Mouse (Mus musculus) liver, postnatal 0 days (tissue): ENCODE data around the gene Tex2. TPM values are rescaled to one million over a fixed set of nuclear protein-coding genes. Genes with fewer than 3 reads are reported as not detected.

Experiments used
- ATAC-seq: fragments of 200-750 bp; cut with Nextera tagmentation; 2 replicates; pipeline ENCODE4 v1.8.0; 2017; ENCODE audit warnings: mild to moderate bottlenecking, moderate library complexity
- DNase-seq: peaks from one replicate; pipeline ENCODE4 v3.0.0-alpha.2; 2016
- H3K27ac ChIP-seq: fragments of 300-500 bp; sonication (generic); 2 replicates; pipeline ENCODE4 v1.5.1; 2014; ENCODE audit warnings: antibody characterized with exemption, moderate library complexity, mild to moderate bottlenecking, low read depth
- H3K27me3 ChIP-seq: fragments of 300-500 bp; sonication (generic); 2 replicates; pipeline ENCODE4 v1.6.1; 2014; ENCODE audit warnings: low read length, control low read depth, mixed read lengths; ENCODE audit not compliant: insufficient read depth
- H3K36me3 ChIP-seq: fragments of 300-500 bp; sonication (generic); replicated peaks from 2 replicates; pipeline ENCODE4 v1.6.1; 2014; ENCODE audit warnings: mild to moderate bottlenecking, control low read depth, low read length, moderate library complexity, mixed read lengths; ENCODE audit not compliant: insufficient read depth
- H3K4me1 ChIP-seq: fragments of 300-500 bp; sonication (generic); 2 replicates; pipeline ENCODE4 v1.6.1; 2014; ENCODE audit warnings: antibody characterized with exemption, mild to moderate bottlenecking, control low read depth; ENCODE audit not compliant: insufficient read depth
- H3K4me2 ChIP-seq: fragments of 300-500 bp; sonication (generic); 2 replicates; pipeline ENCODE4 v1.6.1; 2014; ENCODE audit warnings: low read depth, mild to moderate bottlenecking, low read length, moderate library complexity, mixed read lengths
- H3K4me3 ChIP-seq: fragments of 300-500 bp; sonication (generic); 2 replicates; pipeline ENCODE4 v1.5.1; 2014; ENCODE audit warnings: low read depth, low read length
- H3K9ac ChIP-seq: fragments of 300-500 bp; sonication (generic); replicated peaks from 2 replicates; pipeline ENCODE4 v1.6.1; 2014; ENCODE audit warnings: mild to moderate bottlenecking, moderate library complexity
- H3K9me3 ChIP-seq: fragments of 300-500 bp; sonication (generic); 2 replicates; pipeline ENCODE4 v1.6.1; 2016; ENCODE audit warnings: mild to moderate bottlenecking, control low read depth, low read length, mixed read lengths
- CTCF ChIP-seq: sonication (generic); IDR thresholded peaks from 2 replicates; pipeline ENCODE4 v1.5.1; 2016; ENCODE audit warnings: antibody characterized with exemption, low read depth
- EP300 ChIP-seq: IDR thresholded peaks from 2 replicates; pipeline ENCODE4 v1.6.1; 2016; ENCODE audit warnings: antibody characterized with exemption, low read depth, mild to moderate bottlenecking
- WGBS: fragments of 180-500 bp; shearing (Covaris S2); extraction: QIAGEN DNeasy Blood & Tissue Kit; methylation state at CpG from one replicate; pipeline ENCODE4 v1.1.7; 2014; ENCODE audit not compliant: insufficient replicate concordance; 5-methylcytosine and 5-hydroxymethylcytosine counted together
- polyA plus RNA-seq: library from polyadenylated mRNA; unstranded; fragments of >200 nt; fragmentation: Nextera tagmentation; extraction: Ambion mirVana; gene quantifications from 2 replicates; pipeline ENCODE4 v1.2.1, GENCODE M21; 2015

Gene Tex2
- polyA plus RNA-seq, 1 experiment from 2014 or later = 11.3 TPM

DNA sequence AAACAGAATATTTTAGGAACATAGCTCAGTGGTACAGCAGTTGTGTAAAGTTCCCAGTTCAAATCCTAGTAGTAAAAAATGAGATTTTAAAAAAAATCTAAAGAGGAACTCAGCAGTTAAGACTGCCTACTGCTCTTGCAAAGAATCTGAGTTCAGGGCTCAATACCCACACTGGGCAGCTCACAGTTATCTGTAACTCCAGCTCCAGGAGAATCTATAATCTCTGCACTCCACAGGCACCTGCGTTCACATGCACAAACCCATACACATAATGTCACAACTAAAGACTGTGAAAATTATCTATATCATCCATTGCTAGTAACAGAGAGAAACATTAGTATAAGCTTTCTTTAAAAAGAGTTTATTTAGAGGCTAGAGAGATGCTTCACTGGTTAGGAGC, 152.6 kb downstream of the Tex2 start:
- TF ChIP-seq CTCF (no peak), EP300 (no peak)
- Histone ChIP-seq H3K4me3 (no peak overlapping the region), H3K36me3 (0 out of 2 replicates have a peak, but pooled peaks cover 4% of the 10 kb centered on the region), H3K27ac (no peak overlapping the region), H3K4me1 (peaks cover 20% of the 10 kb centered on the region), H3K9ac (no peak overlapping the region), H3K9me3 (no peaks in the 10 kb centered on the region), H3K27me3 (no peaks in the 10 kb centered on the region), H3K4me2 (no peak overlapping the region)
- DNase-seq (no peak), ATAC-seq (no peak)
- WGBS = 65% methylated on average over 1 of the region's 1 CpGs

DNA sequence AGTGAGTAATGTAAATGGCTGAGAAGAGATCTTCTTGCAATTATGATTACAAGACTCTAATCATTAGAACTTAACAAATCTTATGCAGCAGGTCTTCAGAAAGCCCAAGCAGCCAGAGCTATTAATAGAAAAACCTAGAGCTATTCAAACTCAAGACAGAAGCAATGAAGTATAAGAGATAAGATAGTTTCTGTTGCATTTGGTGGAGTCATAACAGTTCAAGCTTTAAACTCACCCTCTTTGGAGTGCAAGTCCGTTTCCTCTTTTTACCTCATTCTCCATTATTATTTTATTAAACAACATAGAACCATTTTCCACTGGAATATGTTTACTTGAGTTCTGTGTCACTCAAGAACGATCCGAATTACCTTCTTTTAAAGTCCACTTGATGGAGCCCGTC, 154.7 kb downstream of the Tex2 start:
- no peak for DNase-seq
- 77% methylated on average over 4 of the region's 4 CpGs for WGBS
- no peak for ATAC-seq
- Histone ChIP-seq H3K4me2 (no peak overlapping the region), H3K4me1 (peaks cover 12% of the 10 kb centered on the region; the same call in 1 of the 2 replicates), H3K9ac (no peak overlapping the region), H3K27me3 (no peaks in the 10 kb centered on the region), H3K36me3 (0 out of 2 replicates have a peak, but pooled peaks cover 14% of the 10 kb centered on the region), H3K27ac (no peak overlapping the region), H3K9me3 (no peaks in the 10 kb centered on the region), H3K4me3 (no peak overlapping the region)
- no peak for TF ChIP-seq CTCF
- no peak for TF ChIP-seq EP300

Other genes starting within 250 kb of the Tex2 start
- gene Prr29, start 248.0 kb downstream of the Tex2 start, polyA plus RNA-seq = not detected in 2 replicates
- gene Icam2, start 225.3 kb downstream of the Tex2 start, polyA plus RNA-seq = 11.4 and 12.6 TPM in 2 replicates
- gene Ern1, start 125.6 kb downstream of the Tex2 start, polyA plus RNA-seq = 1.9 and 2.9 TPM in 2 replicates
- 9.2 TPM in 2 replicates for gene Pecam1, start 137.2 kb upstream of the Tex2 start, polyA plus RNA-seq
- 4.1 and 5.1 TPM in 2 replicates for gene Milr1, start 137.8 kb upstream of the Tex2 start, polyA plus RNA-seq
- gene Polg2, start 166.1 kb upstream of the Tex2 start, polyA plus RNA-seq = 7.9 and 8.4 TPM in 2 replicates
- 114 and 115 TPM in 2 replicates for gene Ddx5, start 175.8 kb upstream of the Tex2 start, polyA plus RNA-seq
- gene Cep95, start 175.8 kb upstream of the Tex2 start, polyA plus RNA-seq = 4.6 and 5.1 TPM in 2 replicates